ENCODE assay signal across 8 mouse cellular contexts in genomic region chr10:41678746-41679360, GRCm38 (mm10). TPM values are rescaled to one million over a fixed set of nuclear protein-coding genes. Genes with fewer than 3 reads are reported as not detected.
A peak's percentile ranks its signal among the peaks of the same experiment; 100 is the strongest.
DNase-seq lines count a peak whose midpoint lies in the region; ATAC-seq and TF ChIP-seq lines count a peak whose summit lies in the region.

No protein-coding gene starts in this region.

- peak; percentile 65 for DNase-seq in CH12.LX (ENCODE audit: extremely low read depth)
- DNase-seq in c-Kit-positive CD71-positive TER-119-positive erythroid progenitor cells, embryonic 14.5 days (ENCODE audit: low spot score): peak; percentile 12
- DNase-seq in forebrain, embryonic 14.5 days (ENCODE audit: low spot score): peak; percentile 88
- DNase-seq in heart, postnatal 10 days: peak; percentile 75 to 81
- peak; percentile 80 to 87 for DNase-seq in kidney, postnatal 4 days
- DNase-seq in telencephalon, adult 2 months (ENCODE audit: low read depth, low spot score): peak; percentile 87

- H3K9ac ChIP-seq in CH12.LX (ENCODE audit: insufficient read depth, low read depth): no peak overlapping the region; the same call in 1 of the 2 replicates
- H3K9ac ChIP-seq in forebrain, embryonic 14.5 days (ENCODE audit: low read length): peak overlapping the region; percentile 13; the same call in 1 of the 2 replicates
- no peak overlapping the region for H3K9ac ChIP-seq in liver, embryonic 15.5 days
- H3K9ac ChIP-seq in neural tube, embryonic 14.5 days (replicated peaks; ENCODE audit: low read depth, low read length): no peak overlapping the region

- no peaks in the 10 kb centered on the region for H3K36me3 ChIP-seq in CH12.LX (replicated peaks in 1 of 2; ENCODE audit: control insufficient read depth in 1 of 2, insufficient read depth in 1 of 2, low read length in 1 of 2)
- no peaks in the 10 kb centered on the region for H3K36me3 ChIP-seq in forebrain, embryonic 14.5 days (ENCODE audit: control insufficient read depth, insufficient read depth, low read length)
- H3K36me3 ChIP-seq in liver, embryonic 15.5 days (replicated peaks): no peaks in the 10 kb centered on the region
- no peaks in the 10 kb centered on the region for H3K36me3 ChIP-seq in neural tube, embryonic 14.5 days (ENCODE audit: control insufficient read depth, insufficient read depth, low read length)

- peak overlapping the region; percentile 69 for H3K4me2 ChIP-seq in CH12.LX (ENCODE audit: insufficient read depth, low read depth, poor library complexity, severe bottlenecking)
- peak overlapping the region; percentile 39 for H3K4me2 ChIP-seq in forebrain, embryonic 14.5 days (ENCODE audit: low read length)
- H3K4me2 ChIP-seq in liver, embryonic 15.5 days: peak overlapping the region; percentile 21; the same call in 1 of the 2 replicates
- peak overlapping the region; percentile 31; the same call in 1 of the 2 replicates for H3K4me2 ChIP-seq in neural tube, embryonic 14.5 days (ENCODE audit: low read depth, low read length)

- in situ Hi-C loops in CH12.LX (cut with MboI; ENCODE audit: low pct_ligation_motif_present, low pct_unique_long_range_greater_than_20kb, low sequenced_read_pairs): loop anchor here (25.0 kb wide), 1 partner anchor 267 kb away; no protein-coding TSS in a partner anchor

- no peaks in the 10 kb centered on the region for H3K79me2 ChIP-seq in CH12.LX (replicated peaks; ENCODE audit: control insufficient read depth, extremely low read depth, insufficient read depth, poor library complexity, severe bottlenecking)

- ATAC-seq in forebrain, embryonic 14.5 days: peak; percentile 90
- ATAC-seq in liver, embryonic 15.5 days (ENCODE audit: insufficient read depth): no peak
- peak; percentile 68; the same call in 1 of the 2 replicates for ATAC-seq in neural tube, embryonic 14.5 days (ENCODE audit: low read depth)

- no peak for TF ChIP-seq POLR2A in CH12.LX (IDR thresholded peaks at IDR 0.05; ENCODE audit: low read depth, low read length)

- H3K27me3 ChIP-seq in CH12.LX (replicated peaks): no peaks in the 10 kb centered on the region
- H3K27me3 ChIP-seq in forebrain, embryonic 14.5 days (replicated peaks; ENCODE audit: control insufficient read depth, insufficient read depth, low read length): 0 out of 2 replicates have a peak, but pooled peaks cover 1% of the 10 kb centered on the region
- H3K27me3 ChIP-seq in liver, embryonic 15.5 days: peaks cover 2% of the 10 kb centered on the region
- H3K27me3 ChIP-seq in neural tube, embryonic 14.5 days (ENCODE audit: control insufficient read depth, insufficient read depth, low read length): no peaks in the 10 kb centered on the region

- H3K27ac ChIP-seq in CH12.LX (ENCODE audit: insufficient read depth, low read depth): no peak overlapping the region
- H3K27ac ChIP-seq in forebrain, embryonic 14.5 days (ENCODE audit: low read depth, low read length): peak overlapping the region; percentile 69; the same call in 1 of the 2 replicates
- H3K27ac ChIP-seq in liver, embryonic 15.5 days (replicated peaks): no peak overlapping the region
- no peak overlapping the region for H3K27ac ChIP-seq in neural tube, embryonic 14.5 days (ENCODE audit: low read depth, low read length)

- H3K4me1 ChIP-seq in CH12.LX (ENCODE audit: control insufficient read depth in 1 of 2, insufficient read depth in 2 of 2): peaks cover 0 to 16% of the 10 kb centered on the region in 2 experiments; a peak in 2 of 4 replicates
- peaks cover 14% of the 10 kb centered on the region; the same call in 1 of the 2 replicates for H3K4me1 ChIP-seq in forebrain, embryonic 14.5 days (ENCODE audit: control insufficient read depth, insufficient read depth, low read length)
- H3K4me1 ChIP-seq in liver, embryonic 15.5 days (replicated peaks): peaks cover 3% of the 10 kb centered on the region; the same call in 1 of the 2 replicates
- no peaks in the 10 kb centered on the region for H3K4me1 ChIP-seq in neural tube, embryonic 14.5 days (ENCODE audit: control insufficient read depth, insufficient read depth, low read length)

- H3K4me3 ChIP-seq in CH12.LX (replicated peaks in 1 of 3; ENCODE audit: low read depth in 2 of 3, low read length in 2 of 3, poor library complexity in 1 of 3): peak overlapping the region in 1 of 3 experiments; percentile 5
- no peak overlapping the region; the same call in 1 of the 2 replicates for H3K4me3 ChIP-seq in forebrain, embryonic 14.5 days (ENCODE audit: low read depth, low read length)
- no peak overlapping the region for H3K4me3 ChIP-seq in liver, embryonic 15.5 days (replicated peaks)
- no peak overlapping the region for H3K4me3 ChIP-seq in neural tube, embryonic 14.5 days (ENCODE audit: low read depth, low read length)

- TF ChIP-seq EP300 in CH12.LX (IDR thresholded peaks at IDR 0.05; ENCODE audit: low read length): no peak

- TF ChIP-seq RAD21 in CH12.LX (IDR thresholded peaks at IDR 0.05; ENCODE audit: low read depth, low read length): peak; percentile 65

- intact Hi-C loops in heart, postnatal 10 days (cut with DNase I): loop anchor here (1.0 to 10.0 kb wide), 2 partner anchors 161 to 664 kb away; no protein-coding TSS in a partner anchor

- WGBS in forebrain, embryonic 14.5 days: 16% methylated on average over 18 of the region's 18 CpGs
- WGBS in liver, embryonic 15.5 days (ENCODE audit: insufficient replicate concordance): 31% methylated on average over 18 of the region's 18 CpGs
- WGBS in neural tube, embryonic 14.5 days: 28% methylated on average over 18 of the region's 18 CpGs

- peak; percentile 36 to 85 for TF ChIP-seq CTCF in CH12.LX (conservative IDR thresholded peaks at IDR 0.05 in 1 of 2, IDR thresholded peaks at IDR 0.05 in 1 of 2; ENCODE audit: low read depth in 2 of 2, low read length in 2 of 2)

- no peaks in the 10 kb centered on the region for H3K9me3 ChIP-seq in CH12.LX (replicated peaks; ENCODE audit: low read length)
- no peaks in the 10 kb centered on the region for H3K9me3 ChIP-seq in forebrain, embryonic 14.5 days (replicated peaks; ENCODE audit: control insufficient read depth, low read length)
- no peaks in the 10 kb centered on the region for H3K9me3 ChIP-seq in liver, embryonic 15.5 days (replicated peaks)
- no peaks in the 10 kb centered on the region for H3K9me3 ChIP-seq in neural tube, embryonic 14.5 days (ENCODE audit: control insufficient read depth, low read length)

- dilution Hi-C loops in CH12.LX (cut with MboI; ENCODE audit: extremely low pct_ligation_motif_present, extremely low pct_unique_long_range_greater_than_20kb, low sequenced_read_pairs): no loop called here

TF ChIP-seq in CH12.LX, 34 proteins besides CTCF, POLR2A, EP300 and RAD21:
- TF ChIP-seq USF1 (IDR thresholded peaks at IDR 0.05; ENCODE audit: low read depth, low read length) (no peak), NELFE (IDR thresholded peaks at IDR 0.05; ENCODE audit: low read depth, low read length) (peak; percentile 45; the same call in 1 of the 2 replicates), NRF1 (IDR thresholded peaks at IDR 0.05; ENCODE audit: low read depth, low read length) (no peak), RCOR1 (conservative IDR thresholded peaks at IDR 0.05; ENCODE audit: low read depth, low read length) (no peak), JUND (conservative IDR thresholded peaks at IDR 0.05; ENCODE audit: low read depth, low read length) (no peak), BHLHE40 (IDR thresholded peaks at IDR 0.05; ENCODE audit: low read depth, low read length) (peak; percentile 55; the same call in 1 of the 2 replicates), E2F4 (IDR thresholded peaks at IDR 0.05; ENCODE audit: insufficient replicate concordance, low read depth, low read length) (no peak), POLR2AphosphoS2 (IDR thresholded peaks at IDR 0.05; ENCODE audit: low read depth, low read length) (no peak), SIN3A (IDR thresholded peaks at IDR 0.05; ENCODE audit: low read length) (0 out of 2 replicates have a peak, but pooled peaks have one; percentile 42), MYC (IDR thresholded peaks at IDR 0.05; ENCODE audit: low read depth, low read length) (no peak), CHD1 (IDR thresholded peaks at IDR 0.05; ENCODE audit: low read depth, low read length) (no peak), TCF12 (IDR thresholded peaks at IDR 0.05; ENCODE audit: low read depth, low read length) (0 out of 2 replicates have a peak, but pooled peaks have one; percentile 20), MAX (IDR thresholded peaks at IDR 0.05; ENCODE audit: low read length) (no peak; the same call in 1 of the 2 replicates), ZKSCAN1 (IDR thresholded peaks at IDR 0.05; ENCODE audit: borderline replicate concordance, low read depth, low read length) (no peak), SMC3 (IDR thresholded peaks at IDR 0.05; ENCODE audit: low read depth, low read length) (peak; percentile 95), GABPA (IDR thresholded peaks at IDR 0.05; ENCODE audit: insufficient replicate concordance, low read depth, low read length) (no peak), MXI1 (IDR thresholded peaks at IDR 0.05; ENCODE audit: low read depth, low read length) (no peak), UBTF (IDR thresholded peaks at IDR 0.05; ENCODE audit: low read depth, low read length) (no peak), ZC3H11A (IDR thresholded peaks at IDR 0.05; ENCODE audit: low read depth, low read length) (peak; percentile 50), ETS1 (conservative IDR thresholded peaks at IDR 0.05; ENCODE audit: low read depth, low read length) (no peak), USF2 (conservative IDR thresholded peaks at IDR 0.05; ENCODE audit: low read depth, low read length) (no peak), CHD2 (IDR thresholded peaks at IDR 0.05; ENCODE audit: low read length) (no peak)

RNA-seq across cellular contexts. Expression of gene Ccdc162, which starts 37.6 kb away (rescaled TPM):
- total RNA-seq in CH12.LX (2012; rRNA removed) (0.59 and 0.64 TPM in 2 replicates), CH12.LX (2014; rRNA removed) (1.3 and 1.5 TPM in 2 replicates)
- 1.1 and 1.3 TPM in 2 replicates for polyA plus RNA-seq in CH12.LX (2012; ENCODE audit: insufficient read length, low read depth)
- 0.51 and 0.66 TPM in 2 replicates for polyA plus RNA-seq in forebrain, embryonic 14.5 days (2014; fragmentation: Nextera tagmentation; extraction: Ambion mirVana)
- under 1 TPM; 0.07 to 0.79 TPM for total RNA-seq in heart, postnatal 10 days (2021)
- 0.06 TPM in 1 of 2 replicates, not detected in the other for polyA plus RNA-seq in liver, embryonic 15.5 days (2015; fragmentation: Nextera tagmentation; extraction: Ambion mirVana)
- 1.4 and 2.6 TPM in 2 replicates for polyA plus RNA-seq in neural tube, embryonic 14.5 days (2014; fragmentation: Nextera tagmentation; extraction: Ambion mirVana)

Comparison
In these comparisons a context has a peak if more than half of its experiments do, and no peak if none do; other contexts are left out.
1. DNase-seq: peak in every context shown above with its lines; median percentile 88 in forebrain, embryonic 14.5 days; 87 in telencephalon, adult 2 months; 84 in kidney, postnatal 4 days; 78 in heart, postnatal 10 days; 65 in CH12.LX; 12 in c-Kit-positive CD71-positive TER-119-positive erythroid progenitor cells, embryonic 14.5 days.